Mouse (Mus musculus) urinary bladder, postnatal 25 days (tissue): ENCODE measurements around the gene Nmbr.
A peak's percentile ranks its signal among the peaks of the same experiment; 100 is the strongest.

Experiments
- DNase-seq: peaks from one replicate; pipeline ENCODE4 v3.0.0; 2022; ENCODE audit warnings: low spot score

Nmbr gene

DNA sequence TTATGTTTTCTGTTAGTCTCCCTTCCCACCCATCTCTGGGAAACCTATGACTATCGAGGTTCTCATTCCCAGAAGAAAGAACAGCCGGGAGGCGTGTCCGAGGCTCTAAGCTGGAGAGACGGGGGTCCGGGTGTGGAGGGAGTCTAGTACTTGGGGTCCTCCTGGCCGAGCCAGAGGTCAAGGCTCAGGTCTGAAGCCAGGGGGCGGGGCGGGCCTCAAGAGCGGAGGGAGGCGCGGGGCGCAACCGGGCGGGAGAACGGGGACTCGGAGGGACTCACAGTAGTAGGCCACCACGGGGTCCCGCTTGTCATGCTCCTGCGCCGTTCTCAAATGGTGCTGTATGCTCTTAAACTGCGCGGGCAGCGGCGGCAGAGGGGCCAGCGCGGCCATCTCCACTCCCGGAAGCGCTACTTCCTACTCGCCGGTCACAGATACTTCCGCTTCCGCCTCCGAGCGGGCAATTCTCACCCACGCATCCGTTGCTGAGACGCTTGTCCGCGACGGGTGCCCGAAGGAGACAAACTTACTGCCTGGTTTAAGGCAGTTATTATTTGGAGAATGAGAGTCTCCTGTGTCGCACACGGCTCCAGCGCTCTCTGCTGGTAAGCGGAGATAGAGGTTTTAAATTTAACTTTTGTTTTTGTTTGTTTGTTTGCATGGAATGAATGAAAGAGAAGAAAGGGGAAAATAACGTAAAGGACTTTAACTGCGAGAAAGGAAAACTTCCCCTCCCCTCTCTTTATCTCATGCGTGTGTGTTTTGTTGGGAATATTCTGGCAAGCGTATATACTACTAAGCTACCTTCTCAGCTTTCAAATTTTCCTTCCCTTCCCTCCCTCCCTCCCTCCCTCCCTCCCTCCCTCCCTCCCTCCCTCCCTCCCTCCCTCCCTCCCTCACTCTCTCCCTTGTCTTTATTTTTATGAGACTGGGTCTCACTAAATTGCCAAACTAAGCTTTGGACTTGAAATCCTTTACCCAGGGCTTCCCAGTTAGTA lies at the start of gene Nmbr, which contains the start of gene Vta1:
TSS of gene Nmbr (plus strand) at position 520 of the 995 bp plus-strand sequence.
TSS of gene Vta1 (minus strand) at position 489 of the 995 bp plus-strand sequence.
- peak; percentile 96 for DNase-seq

DNA sequence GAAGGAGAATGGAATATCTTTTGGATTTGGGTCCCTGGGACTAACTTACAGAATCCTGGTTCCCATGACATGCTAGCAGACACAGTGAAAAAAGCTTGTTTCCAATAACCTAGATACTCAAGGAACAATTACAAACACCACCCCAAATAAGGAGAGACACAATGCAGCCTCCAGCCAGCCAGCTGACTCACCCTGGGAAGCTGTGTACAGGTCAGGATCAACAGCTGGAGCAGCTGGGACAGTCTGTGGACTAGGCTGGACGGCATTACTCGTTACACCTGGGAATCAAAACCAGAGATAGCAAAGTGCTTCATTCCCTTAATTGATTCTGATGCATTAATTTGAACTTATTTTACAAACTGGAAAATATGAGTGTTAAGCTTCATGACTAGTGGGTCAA lies 44.5 kb upstream of the Nmbr start:
- DNase-seq, result no peak

DNA sequence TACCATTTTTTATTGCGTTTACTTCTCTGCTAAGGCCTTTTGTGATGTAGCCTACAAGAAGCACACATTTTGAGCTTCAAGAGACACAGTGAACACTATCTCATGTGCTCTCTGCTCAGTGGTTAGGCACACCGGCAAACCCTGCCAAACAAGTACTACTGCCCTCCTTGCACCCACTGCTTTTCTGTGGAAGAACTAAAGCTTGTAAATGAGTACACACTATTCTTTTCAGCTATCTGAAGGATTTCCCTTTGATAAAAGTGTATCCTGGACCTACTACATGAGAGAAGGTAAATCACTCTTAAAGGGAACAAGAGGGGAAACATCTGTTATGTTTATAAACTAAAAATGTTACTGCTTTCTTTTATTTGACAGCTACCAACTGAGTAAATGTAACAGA lies 39.2 kb upstream of the Nmbr start:
- DNase-seq, result no peak

DNA sequence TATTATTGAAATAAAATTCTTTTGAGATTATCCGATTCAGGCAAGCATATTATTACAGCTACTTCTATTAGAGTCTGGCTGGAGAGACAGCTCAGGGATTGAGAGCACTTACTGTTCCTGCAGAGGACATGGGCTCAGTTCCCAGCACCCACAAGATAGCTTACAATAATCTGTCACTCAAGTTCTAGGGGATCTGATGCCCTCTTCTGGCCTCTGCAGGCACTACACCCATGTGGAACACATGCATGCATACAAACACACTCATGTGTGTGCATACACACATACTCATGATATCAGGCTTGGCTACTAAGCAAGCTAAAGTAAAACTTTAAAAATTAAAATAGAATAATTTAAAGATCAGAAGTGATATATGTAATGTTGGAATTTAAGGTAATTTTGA lies 19.7 kb upstream of the Nmbr start:
- no peak for DNase-seq

DNA sequence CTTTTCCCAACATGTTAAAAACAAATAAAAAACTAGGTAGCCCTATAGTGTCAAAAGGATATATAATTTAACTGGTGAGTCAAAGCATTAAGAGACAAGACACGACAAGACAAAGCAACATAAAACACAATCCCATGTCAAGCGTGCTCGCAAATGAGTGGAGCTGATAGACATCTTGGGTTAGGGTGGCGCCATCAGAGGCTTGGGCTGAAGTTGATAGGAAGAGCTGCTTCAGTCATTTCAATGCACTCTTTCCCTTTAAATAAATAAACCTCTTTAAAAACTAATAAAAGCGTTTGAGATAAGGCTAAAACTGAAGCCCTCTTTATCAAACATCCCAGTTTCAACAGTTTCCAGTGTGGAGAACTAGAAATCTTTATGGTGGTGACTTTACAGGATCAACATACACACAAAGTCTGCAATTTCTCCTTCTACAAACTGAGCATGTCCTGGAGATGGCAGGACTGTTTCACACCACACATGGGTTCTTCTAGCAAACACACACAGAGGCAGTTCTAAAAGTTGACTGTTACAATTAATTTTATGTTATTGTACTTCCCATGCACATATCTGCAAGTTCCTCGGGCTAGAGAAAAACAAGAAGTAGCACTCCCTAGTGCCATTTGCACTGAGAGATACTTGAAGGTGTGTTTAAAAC lies 16.5 kb upstream of the Nmbr start:
- no peak for DNase-seq

DNA sequence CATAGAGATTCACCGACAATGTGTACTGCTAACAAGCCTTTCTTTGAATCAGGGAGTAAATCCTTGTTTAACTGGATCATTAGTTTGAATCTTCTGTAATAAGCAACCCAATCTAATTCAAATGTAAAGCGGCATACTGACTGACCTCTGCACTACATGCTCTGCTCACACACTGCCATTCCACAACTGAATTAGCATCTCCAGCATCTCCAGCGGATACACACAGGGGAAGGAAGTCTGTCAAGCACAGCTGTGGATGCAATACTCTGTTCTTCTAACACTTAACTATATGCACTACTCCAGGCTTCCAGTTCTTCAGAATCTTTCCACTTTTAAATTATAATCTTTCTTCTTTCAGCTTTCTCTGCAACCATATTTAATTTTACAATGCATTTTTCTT lies 15.0 kb upstream of the Nmbr start:
- DNase-seq, result no peak

DNA sequence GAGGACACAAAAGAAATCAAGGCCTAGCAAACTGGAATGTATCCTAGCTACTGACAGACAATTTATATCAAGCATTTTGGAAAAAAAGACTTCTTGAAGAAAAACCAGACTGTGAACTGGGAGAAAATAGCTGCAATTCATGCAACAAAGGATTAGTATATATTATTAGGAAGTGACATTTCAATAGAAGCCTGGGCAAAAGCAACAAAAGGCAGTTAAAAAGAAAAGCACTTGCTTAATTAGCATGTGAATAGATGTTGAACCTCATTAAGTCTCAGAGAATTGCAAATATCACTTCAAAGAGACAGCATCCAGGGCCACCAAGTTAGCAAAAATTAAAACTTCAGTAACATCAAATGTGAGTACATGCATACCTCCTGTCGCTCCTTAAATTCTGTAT lies 2.2 kb upstream of the Nmbr start:
- DNase-seq, result no peak

DNA sequence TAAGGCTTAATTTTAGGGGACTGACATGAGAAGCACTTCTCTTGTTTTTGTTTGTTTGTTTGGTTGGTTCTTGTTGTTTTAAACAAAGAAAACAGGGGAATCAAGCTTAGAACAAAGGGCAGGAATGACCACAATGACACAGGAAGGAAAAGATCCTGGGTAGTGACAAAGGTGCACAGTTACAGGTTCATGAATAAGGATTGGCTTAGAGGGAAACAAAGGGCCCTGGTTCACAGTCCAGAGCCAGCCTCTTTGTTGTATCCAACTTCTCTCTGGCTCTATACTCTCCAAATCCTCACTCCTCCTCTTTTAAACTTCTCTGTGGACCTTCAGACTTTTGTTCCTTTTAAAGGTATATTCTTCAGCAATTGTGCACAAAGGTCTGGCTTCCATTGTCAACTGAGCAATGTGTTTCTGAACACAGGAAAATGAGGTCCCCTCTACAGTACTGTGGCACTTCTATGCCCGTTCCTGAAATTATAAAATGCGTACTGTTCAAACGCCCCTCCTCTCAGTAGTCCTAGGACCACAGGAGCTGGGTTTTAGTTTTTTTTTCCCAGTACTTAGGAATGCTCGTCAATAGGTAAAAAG lies 1.5 kb upstream of the Nmbr start:
- DNase-seq, result no peak

DNA sequence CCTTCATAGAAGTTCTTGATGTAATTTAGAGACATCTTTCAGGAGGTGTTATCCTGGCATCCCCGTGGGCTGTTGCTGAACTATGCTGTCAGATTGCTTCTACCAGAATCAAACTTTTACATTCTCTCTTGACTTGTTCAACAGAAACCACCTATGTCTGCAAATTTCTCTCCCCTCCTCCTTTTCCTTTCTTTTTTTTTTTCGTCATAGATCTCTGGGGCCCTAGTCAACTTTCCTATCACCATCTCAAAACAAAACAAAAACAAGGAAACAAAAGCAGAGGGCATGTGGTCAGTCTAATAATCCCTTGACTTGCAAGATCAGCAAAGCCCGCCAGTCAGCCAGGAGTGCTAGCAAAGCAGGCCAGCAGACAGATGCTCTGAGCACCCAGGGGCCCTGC lies 12.7 kb downstream of the Nmbr start, which contains the start of gene Gje1:
TSS of gene Gje1 (minus strand) at position 101 of the 400 bp plus-strand sequence.
- no peak for DNase-seq

DNA sequence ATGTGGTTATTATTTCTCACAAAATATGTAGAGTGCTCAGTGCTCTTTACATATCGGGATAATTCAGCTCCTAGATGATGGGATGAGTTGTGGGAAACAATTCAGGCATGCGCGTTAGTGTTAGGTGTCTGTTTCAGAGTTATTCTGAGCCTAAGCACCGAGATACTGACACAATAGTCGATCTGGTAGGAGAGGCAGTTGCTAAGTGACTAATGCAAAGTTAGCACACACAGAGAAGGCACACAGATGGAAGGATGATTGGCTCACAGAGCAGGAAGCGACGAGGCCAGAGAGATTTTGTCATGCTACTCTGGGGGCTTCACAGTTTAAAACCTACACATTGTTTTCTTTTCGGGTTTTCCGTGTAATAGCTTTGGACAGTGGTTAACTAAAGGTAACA lies 20.3 kb downstream of the Nmbr start:
- no peak for DNase-seq

DNA sequence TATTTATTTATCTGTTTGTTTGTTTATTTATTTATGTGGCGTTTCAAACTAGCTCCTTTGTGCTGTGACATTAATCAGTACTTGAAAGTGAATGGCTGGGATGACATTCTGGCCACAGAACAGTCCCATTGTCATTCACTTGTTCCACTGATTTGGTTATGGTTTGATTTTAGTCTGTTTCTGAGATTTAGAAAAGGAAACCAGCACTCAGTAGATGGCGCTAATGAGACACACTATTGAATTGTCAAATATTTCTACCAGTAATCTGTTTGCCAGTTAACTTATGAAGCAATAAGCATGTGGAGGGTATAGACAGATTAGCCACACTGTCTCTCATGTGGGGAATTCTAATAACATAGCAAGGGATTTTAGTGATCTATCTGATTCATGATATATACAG lies 28.9 kb downstream of the Nmbr start:
- peak; percentile 12 for DNase-seq

DNA sequence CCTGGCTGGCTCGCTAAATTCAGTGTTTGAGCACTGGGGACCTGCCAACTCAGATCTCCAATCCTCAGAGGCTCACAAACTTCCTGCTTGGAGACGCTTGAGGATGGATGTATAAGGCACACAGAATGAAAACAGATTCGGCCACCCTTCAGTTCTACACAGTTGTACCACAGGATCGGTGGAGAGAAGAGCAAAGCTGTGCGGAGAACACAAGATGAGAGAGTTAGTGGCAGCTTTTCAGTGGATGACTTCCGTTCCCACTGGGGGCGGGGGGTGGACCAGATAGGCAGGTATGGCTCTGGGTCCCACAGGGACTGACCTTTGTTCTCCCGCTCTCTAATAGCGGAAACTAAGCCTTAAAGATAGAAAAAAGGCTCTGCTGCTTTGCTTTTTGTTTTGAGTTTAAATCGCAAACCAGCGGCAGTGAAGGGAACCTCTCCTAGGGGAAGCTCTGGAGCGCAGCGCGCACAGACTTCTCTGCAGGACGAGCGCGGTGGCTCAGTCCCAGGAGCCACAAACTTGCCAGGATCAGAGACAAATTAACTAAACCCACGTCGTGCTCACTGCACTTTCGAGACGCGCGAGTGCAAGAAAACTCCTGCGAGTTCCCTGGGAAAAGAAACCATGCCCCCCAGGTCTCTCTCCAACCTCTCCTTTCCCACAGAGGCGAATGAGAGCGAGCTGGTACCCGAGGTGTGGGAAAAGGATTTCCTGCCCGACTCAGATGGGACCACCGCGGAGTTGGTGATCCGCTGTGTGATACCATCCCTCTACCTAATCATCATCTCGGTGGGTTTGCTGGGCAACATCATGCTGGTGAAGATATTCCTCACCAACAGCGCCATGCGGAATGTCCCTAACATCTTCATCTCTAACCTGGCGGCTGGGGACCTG lies 54.5 kb downstream of the Nmbr start:
- DNase-seq, result no peak

DNA sequence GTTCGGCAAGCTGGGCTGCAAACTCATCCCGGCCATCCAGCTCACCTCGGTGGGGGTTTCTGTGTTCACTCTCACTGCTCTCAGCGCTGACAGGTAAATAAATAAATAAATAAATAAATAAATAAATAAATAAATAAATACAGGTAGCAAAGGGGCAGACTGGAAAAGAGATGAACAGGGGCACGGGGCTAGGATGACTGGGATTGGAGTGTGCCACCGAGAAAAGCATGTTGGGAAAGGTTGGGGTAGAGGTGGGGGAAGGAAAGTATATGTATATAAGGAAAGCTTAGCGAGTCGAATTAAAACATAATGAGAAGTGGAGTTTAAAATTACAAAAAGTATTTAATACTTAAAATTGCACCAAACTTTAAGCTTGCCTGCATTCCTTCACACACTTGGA lies 55.2 kb downstream of the Nmbr start:
- DNase-seq, result no peak

DNA sequence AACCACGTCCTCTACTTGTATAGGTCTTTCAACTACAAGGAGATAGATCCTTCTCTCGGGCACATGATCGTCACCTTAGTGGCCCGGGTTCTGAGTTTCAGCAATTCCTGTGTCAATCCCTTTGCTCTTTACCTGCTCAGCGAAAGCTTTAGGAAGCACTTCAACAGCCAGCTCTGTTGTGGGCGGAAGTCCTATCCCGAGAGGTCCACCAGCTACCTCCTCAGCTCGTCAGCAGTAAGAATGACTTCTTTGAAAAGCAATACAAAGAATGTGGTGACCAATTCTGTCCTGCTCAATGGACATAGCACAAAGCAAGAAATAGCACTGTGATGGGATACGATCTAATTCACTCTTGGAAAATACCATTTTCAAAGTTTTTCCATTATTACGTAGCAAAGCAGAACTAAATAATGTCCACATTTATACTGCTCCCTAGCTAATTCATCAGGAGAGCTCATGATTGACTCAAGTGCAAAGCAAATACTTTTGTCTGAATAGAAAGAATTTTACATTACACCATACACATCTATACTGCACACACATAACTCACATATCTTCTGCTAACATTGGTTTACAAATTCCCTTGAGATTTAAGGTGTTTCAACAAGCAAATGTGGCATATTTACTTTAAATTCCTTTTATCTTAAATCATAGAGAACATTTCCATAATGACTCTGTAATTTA lies 65.0 kb downstream of the Nmbr start:
- DNase-seq, result no peak

DNA sequence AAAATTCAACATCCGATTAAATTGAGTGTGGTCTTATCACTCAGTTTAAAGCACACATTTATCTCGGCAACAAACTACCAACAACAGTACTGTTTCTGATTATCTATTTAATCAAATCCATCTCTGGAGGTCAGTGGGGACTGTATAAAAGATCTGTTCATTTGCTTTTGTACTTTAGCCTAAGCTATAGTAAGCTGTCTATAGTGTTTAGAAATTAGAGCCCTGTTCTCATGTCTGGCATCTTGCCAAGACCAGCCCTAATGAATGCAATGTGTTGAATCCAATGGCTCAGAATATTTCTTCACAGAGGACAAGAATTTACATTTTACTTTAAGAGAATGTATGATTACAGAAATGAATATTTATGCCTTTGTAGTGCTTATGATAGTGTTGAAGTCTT lies 69.1 kb downstream of the Nmbr start:
- no peak for DNase-seq

DNA sequence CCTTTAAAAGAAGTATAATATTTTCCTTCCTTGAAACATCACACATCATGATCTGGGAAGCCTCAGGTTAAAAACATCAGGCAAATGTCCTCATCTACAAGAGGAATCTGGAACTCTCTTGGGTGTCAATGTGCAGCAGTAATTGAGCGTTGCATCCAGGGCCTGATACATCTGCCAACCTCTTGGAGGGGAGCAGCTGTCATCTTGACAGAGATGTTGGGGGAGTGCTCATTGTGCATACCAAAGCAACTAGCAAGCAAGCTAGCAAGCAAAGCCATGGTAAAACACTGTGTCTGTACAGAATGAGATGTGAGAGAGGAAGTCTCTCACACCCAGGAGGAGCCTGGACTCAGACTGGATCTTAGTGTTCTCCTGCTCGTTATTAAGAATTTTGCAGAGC lies 84.6 kb downstream of the Nmbr start:
- no peak for DNase-seq

DNA sequence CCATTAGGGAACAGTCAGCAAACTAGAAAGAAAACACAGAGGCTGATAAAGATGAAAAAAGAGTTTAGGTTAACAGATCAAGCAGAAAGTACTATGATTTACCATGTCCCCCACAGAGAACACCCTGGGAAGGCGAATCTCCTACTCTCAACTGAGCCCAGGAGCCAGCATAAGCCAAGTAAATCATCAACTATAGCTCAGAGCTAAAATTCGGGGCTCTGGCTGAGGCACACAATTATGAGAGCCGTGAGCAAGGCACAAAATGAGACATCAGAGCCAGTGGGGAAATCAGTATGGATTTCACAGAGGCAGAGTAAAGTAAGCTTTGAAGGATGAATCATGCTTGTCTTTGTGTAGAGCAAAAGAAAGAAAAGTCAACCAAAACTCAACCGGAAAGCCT lies 111.6 kb downstream of the Nmbr start:
- DNase-seq, result no peak
